Mouse (Mus musculus): ENCODE data around the gene Enpep.

DNA sequence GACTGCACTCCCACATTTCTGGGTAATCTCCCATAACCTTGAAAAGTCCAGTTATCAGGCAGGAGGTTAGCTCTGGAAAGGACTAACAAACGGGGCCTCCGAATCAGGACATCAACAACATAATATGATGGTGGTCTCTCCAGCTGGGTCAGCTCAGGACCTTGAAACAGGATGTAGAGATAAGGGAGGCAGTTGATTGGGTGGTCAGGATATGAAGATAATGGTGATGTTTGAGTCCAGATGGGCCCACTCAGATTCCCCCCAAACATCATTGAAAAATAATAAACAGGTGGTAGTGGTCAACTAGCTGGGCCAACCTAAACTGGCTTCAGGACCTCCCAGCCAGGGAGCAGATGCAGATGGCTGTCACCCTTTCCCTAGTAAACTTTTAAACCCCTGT lies 25.6 kb upstream of the Enpep start:
- no peak for TF ChIP-seq CTCF (IDR thresholded peaks at IDR 0.05; ENCODE audit: control insufficient read depth, insufficient read depth, insufficient replicate concordance, low read depth, low read length)
- no peak for TF ChIP-seq POLR2A (IDR thresholded peaks at IDR 0.05; ENCODE audit: control insufficient read depth, low read depth, low read length)
